Mouse (Mus musculus) cerebellum, postnatal 25 days (tissue): ENCODE data around the gene Evx1.
"Not testable (repeated sequence)": the region's sequence is repeated elsewhere in the genome, so short reads cannot be mapped to it uniquely, and the experiment has no call there.

Source experiments
- DNase-seq, 2 experiments: peaks; one replicate each; pipeline ENCODE4 v3.0.0; 2021; ENCODE audit warnings: mixed read lengths in 2 of 2

Gene Evx1

DNA sequence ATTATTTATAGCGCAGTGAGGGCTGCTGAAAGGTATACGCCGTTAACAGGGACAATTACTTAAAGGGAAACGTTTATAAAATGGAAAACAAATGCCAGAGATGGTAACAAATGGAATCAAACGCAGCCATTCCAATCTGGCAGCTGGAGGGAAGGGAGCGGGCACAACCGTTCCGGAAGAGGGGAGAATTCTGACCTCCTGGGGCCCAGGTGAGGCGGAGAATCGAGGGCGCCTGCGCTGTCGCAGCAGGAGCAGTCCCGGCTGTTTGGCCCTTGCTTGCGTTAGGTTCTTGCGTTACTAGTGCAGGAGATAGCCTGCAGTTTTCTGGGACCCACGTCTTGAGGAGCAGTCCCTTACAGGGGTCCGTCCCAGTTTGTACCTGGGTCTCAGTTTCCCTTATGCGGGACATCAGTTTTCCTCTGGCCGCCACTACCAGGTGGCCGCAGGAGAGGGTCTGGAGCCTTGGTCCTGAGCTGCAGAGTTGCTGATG, 8.6 kb downstream of the Evx1 start:
- no peak for DNase-seq

DNA sequence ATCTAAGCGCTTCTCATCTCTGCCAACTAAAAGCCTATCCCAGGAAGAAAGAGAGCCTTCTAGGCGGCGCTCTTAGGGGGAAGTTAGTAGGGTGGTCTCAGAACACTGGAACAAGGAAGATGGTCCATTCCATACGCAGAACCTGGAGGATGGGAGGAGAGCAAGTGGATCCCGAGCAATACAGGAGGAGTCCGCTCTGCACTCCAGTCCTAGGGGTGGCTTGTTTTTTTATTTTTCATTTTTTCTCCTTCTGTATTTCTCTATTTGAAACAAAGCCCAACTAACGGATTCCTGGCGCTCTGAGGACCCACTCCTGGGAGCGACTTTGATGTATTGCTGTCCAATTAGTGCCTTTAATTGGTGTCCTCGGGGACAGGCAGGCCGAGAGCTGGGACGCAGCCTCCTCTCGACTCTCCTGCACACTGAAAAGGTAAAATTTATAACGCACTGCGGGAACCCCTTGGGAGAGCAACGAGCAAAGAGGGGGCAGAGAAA, 9.5 kb downstream of the Evx1 start:
- no peak for DNase-seq

DNA sequence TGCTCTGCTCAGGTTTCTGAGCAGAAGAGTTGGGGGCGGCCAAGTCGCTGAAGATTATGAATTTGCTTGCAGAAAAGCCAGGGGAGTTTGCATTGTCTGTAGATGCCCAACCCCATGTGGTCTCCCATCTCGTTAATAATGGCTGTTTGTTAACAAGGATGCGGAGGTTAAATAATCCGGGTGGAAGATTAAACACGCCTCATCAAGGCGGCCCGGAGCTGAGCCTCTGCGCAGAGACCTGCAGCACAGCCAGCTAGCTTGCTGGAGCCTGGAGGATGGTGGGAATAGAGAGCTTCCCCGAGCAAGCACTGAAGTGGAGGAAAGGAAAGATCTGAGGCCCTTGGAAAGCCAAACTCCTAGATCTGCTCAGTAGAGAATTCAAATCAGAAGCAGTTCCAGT, 10.0 kb downstream of the Evx1 start:
- no peak for DNase-seq

DNA sequence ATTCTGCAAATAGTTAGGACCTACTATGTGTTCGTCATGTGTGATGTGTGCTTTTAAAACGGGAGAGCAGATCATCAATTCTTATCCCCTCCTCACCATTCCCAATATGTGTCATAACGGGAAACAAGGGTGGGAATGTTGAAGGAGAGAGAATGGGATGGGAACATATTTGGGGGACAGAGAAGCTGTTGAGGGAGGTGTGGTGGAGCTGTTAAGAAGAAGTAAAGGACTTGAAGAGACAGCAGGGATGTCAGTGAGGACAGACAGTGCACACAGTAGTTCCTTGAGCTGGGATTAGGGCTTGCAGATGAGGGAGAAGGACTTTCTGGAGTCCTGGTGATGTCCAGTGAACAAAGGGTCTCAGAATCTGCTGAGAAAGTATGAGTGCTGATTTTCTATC, 10.8 kb downstream of the Evx1 start:
- DNase-seq, result no peak

DNA sequence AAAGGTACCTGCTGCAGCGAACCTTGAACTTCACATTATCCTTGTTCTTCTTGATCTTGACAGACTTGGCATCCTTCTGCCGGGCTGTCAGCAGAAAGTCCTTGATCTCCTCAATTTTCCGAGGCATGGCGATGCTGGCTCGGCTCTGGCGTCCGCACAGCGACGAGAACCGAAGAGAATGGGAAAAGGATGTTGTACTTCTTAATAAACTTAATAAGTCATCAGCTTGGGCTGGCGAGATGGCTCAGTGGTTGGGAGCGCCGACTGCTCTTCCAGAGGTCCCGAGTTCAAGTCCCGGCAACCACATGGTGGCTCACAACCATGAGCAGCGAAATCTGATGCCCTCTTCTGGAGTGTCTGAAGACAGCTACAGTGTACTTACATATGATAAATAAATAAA, 33.5 kb downstream of the Evx1 start:
- DNase-seq, result not testable (repeated sequence)

DNA sequence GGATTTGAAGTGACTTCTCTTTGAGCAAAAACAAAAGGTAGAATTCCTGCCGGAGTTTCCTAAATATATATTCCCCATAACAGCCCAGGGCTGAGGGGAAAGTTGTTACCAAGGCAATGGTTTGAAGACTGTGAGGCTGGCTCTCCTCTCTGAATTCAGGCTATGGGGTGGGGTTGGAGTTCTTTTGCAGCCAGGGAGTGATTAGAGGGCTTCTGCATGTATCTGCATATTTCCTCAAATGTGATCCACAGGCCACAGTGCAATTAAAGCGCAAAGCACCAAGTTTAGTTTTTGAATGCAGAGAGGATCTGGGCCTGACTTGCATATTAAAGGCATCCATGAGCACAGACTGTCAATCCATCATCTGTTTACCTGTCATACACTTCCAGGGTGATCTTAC, 52.7 kb downstream of the Evx1 start:
- no peak for DNase-seq

DNA sequence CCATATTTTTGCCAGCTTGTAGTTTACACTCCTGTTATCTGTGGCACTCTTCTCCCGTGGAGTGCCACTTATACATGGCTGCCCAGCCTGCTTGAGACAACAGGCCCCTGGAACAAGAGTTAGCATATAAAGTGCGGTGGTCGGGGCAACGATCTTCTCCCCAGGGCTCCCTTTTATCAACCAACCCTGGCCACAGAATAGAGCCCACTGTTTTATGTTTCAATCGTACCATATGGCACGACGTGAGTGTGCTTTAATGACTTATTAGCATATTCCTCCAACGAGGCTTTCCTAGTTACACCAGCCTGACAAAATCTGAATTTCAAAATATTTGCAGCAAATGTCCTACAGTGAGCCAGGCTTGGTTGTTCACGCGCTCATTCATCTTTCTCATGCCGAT, 53.2 kb downstream of the Evx1 start:
- DNase-seq, result no peak

DNA sequence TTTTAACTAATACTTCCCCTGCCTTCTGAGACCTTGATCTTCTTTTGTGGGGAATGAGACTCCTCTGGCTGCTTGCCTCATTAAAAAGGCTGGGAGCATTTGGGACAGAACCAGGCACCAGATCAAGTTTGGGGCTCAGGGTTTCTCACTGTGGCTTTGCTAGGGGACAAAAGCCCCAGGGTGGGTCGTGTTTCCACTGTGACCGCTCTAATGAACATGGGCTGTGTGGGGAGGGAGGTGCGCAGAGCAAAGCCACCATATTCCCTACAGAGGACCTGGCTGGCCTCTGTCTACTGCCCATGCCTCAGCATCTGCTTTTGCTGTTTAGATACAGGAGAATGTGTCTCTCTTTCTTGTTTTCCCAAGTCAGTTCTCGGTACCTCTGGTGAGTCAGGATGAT, 53.8 kb downstream of the Evx1 start:
- no peak for DNase-seq
